Comparison of ENCODE assay signal across 8 mouse cellular contexts in the genomic region with DNA sequence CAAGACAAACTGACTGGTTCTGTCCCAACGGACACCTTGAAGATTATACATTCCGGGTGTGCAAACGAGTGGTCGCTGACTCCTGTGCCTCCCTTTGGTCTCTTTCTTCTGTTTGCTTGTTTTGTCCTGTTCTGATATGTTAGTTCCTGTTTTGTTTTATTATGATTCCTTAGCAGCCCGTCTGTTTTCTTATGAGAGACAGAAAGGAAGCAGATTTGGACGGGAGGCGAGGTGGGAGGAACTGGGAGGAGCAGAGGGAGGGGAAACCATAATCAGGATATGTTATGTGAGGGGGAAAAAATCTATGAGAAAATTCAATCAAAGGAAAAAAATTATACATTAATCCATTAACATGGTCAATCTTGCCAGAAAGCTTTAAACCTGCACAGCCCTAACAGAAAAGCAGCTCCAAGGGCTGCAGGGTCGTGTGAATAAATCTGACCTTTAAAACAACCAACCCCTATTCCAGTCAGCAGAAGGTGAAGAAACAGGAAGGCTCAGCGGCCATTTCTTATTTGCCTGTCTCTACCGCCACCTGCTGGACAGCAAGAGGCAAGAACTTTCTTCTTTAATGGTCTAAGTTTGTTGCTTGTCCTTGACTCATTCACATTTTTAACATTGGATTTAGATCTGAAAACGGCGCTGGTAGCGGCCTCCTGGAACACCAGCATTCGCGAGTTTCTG. TPM values are rescaled to one million over a fixed set of nuclear protein-coding genes. Genes with fewer than 3 reads are reported as not detected.
DNase-seq lines count a peak whose midpoint lies in the region; ATAC-seq and TF ChIP-seq lines count a peak whose summit lies in the region.

No protein-coding gene starts in this region.

- peak; percentile 77; the same call in 1 of the 2 replicates for TF ChIP-seq CTCF in small intestine, adult 2 months (IDR thresholded peaks at IDR 0.05; ENCODE audit: extremely low read depth, insufficient read length, insufficient replicate concordance, low read depth, low read length)

- ATAC-seq in intestine, embryonic 14.5 days (replicated peaks; ENCODE audit: low FRiP score, low TSS enrichment, low read depth) = peak; percentile 37; the same call in 1 of the 2 replicates
- peak; percentile 79 for ATAC-seq in midbrain, embryonic 13.5 days

- H3K36me3 ChIP-seq in intestine, embryonic 14.5 days (ENCODE audit: control insufficient read depth, insufficient read depth, low read length) = peaks cover 11% of the 10 kb centered on the region
- H3K36me3 ChIP-seq in limb, embryonic 10.5 days = peaks cover 66% of the 10 kb centered on the region
- peaks cover 8% of the 10 kb centered on the region for H3K36me3 ChIP-seq in midbrain, embryonic 13.5 days
- H3K36me3 ChIP-seq in small intestine, adult 2 months (ENCODE audit: control insufficient read depth, insufficient read depth, low read length) = peaks cover 17% of the 10 kb centered on the region

- intact Hi-C loops in gastrocnemius, postnatal 36 days (cut with DNase I) = loop anchor here (1.0 to 5.0 kb wide), 2 partner anchors 104 to 179 kb away; no protein-coding TSS in a partner anchor

- no peak for TF ChIP-seq POLR2A in small intestine, adult 2 months (IDR thresholded peaks at IDR 0.05; ENCODE audit: low read depth, low read length)

- no peak overlapping the region for H3K4me3 ChIP-seq in intestine, embryonic 14.5 days (ENCODE audit: low read depth, low read length)
- H3K4me3 ChIP-seq in limb, embryonic 10.5 days = no peak overlapping the region
- no peak overlapping the region for H3K4me3 ChIP-seq in midbrain, embryonic 13.5 days (replicated peaks)
- H3K4me3 ChIP-seq in small intestine, adult 2 months (ENCODE audit: low read depth, low read length) = no peak overlapping the region

- WGBS in intestine, embryonic 14.5 days = 30% methylated on average over 15 of the region's 15 CpGs
- whole genome bisulfite sequencing in limb, embryonic 10.5 days = 38% methylated on average over 15 of the region's 15 CpGs
- WGBS in midbrain, embryonic 13.5 days = 28% methylated on average over 15 of the region's 15 CpGs
- WGBS in small intestine, adult 2 months = 18% methylated on average over 15 of the region's 15 CpGs

- H3K9me3 ChIP-seq in intestine, embryonic 14.5 days (ENCODE audit: control insufficient read depth, low read length) = no peaks in the 10 kb centered on the region
- no peaks in the 10 kb centered on the region for H3K9me3 ChIP-seq in limb, embryonic 10.5 days (replicated peaks)
- H3K9me3 ChIP-seq in midbrain, embryonic 13.5 days = no peaks in the 10 kb centered on the region

- no peaks in the 10 kb centered on the region for H3K27me3 ChIP-seq in intestine, embryonic 14.5 days (replicated peaks; ENCODE audit: control insufficient read depth, insufficient read depth, low read length)
- no peaks in the 10 kb centered on the region for H3K27me3 ChIP-seq in limb, embryonic 10.5 days (ENCODE audit: low read depth, poor library complexity, severe bottlenecking)
- H3K27me3 ChIP-seq in midbrain, embryonic 13.5 days = no peaks in the 10 kb centered on the region
- H3K27me3 ChIP-seq in small intestine, adult 2 months (ENCODE audit: control insufficient read depth, insufficient read depth, low read length) = no peaks in the 10 kb centered on the region

- H3K4me2 ChIP-seq in intestine, embryonic 14.5 days (ENCODE audit: low read length) = peak overlapping the region; percentile 32
- H3K4me2 ChIP-seq in midbrain, embryonic 13.5 days (replicated peaks) = no peak overlapping the region

- no peak overlapping the region for H3K9ac ChIP-seq in intestine, embryonic 14.5 days (ENCODE audit: low read length)
- H3K9ac ChIP-seq in midbrain, embryonic 13.5 days (replicated peaks) = no peak overlapping the region

- peaks cover 4% of the 10 kb centered on the region; the same call in 1 of the 2 replicates for H3K4me1 ChIP-seq in intestine, embryonic 14.5 days (replicated peaks; ENCODE audit: control insufficient read depth, insufficient read depth, low read length)
- H3K4me1 ChIP-seq in limb, embryonic 10.5 days = peaks cover 12% of the 10 kb centered on the region
- no peaks in the 10 kb centered on the region for H3K4me1 ChIP-seq in midbrain, embryonic 13.5 days (replicated peaks)
- no peaks in the 10 kb centered on the region for H3K4me1 ChIP-seq in small intestine, adult 2 months (ENCODE audit: control insufficient read depth, insufficient read depth, insufficient read length, low read length)

- DNase-seq in urinary bladder, adult 18-20 months (ENCODE audit: low spot score in 2 of 2) = peak; percentile 70 to 76
- DNase-seq in urinary bladder, postnatal 10 days (ENCODE audit: low spot score) = no peak
- peak; percentile 84 for DNase-seq in embryo, embryonic 10 days (ENCODE audit: low spot score)
- DNase-seq in gastrocnemius, postnatal 36 days = peak; percentile 65 to 75
- peak; percentile 86 for DNase-seq in intestine, embryonic 14.5 days (ENCODE audit: low spot score)
- DNase-seq in limb, embryonic 10.5 days (ENCODE audit: low spot score) = peak; percentile 85

- no peak overlapping the region for H3K27ac ChIP-seq in intestine, embryonic 14.5 days (ENCODE audit: low read depth)
- H3K27ac ChIP-seq in limb, embryonic 10.5 days = no peak overlapping the region; the same call in 1 of the 2 replicates
- H3K27ac ChIP-seq in midbrain, embryonic 13.5 days = no peak overlapping the region
- no peak overlapping the region for H3K27ac ChIP-seq in small intestine, adult 2 months (ENCODE audit: insufficient read depth, low read depth, low read length)

RNA-seq across cellular contexts. Expression of gene Hmgb2, which starts 19.1 kb away (rescaled TPM):
- total RNA-seq in gastrocnemius, postnatal 36 days (2021) = 1 to 10 TPM; 5.0 to 7.4 TPM
- polyA plus RNA-seq in intestine, embryonic 14.5 days (2014; fragmentation: Nextera tagmentation; extraction: Ambion mirVana) = 340 and 378 TPM in 2 replicates
- polyA plus RNA-seq in limb, embryonic 10.5 days (2016; fragmentation: Nextera tagmentation; extraction: Ambion mirVana) = 497 and 548 TPM in 2 replicates
- 210 and 259 TPM in 2 replicates for polyA plus RNA-seq in midbrain, embryonic 13.5 days (2015; fragmentation: Nextera tagmentation; extraction: Ambion mirVana)
- 3.7 and 7.9 TPM in 2 replicates for polyA plus RNA-seq in small intestine, adult 2 months (2012; rRNA removed)

RNA-seq across cellular contexts. Expression of gene Sap30, which starts 43.1 kb away (rescaled TPM):
- 10 to 100 TPM; 11.7 to 14.2 TPM for total RNA-seq in gastrocnemius, postnatal 36 days (2021)
- 36.6 and 39.7 TPM in 2 replicates for polyA plus RNA-seq in intestine, embryonic 14.5 days (2014; fragmentation: Nextera tagmentation; extraction: Ambion mirVana)
- 76.5 and 82.9 TPM in 2 replicates for polyA plus RNA-seq in limb, embryonic 10.5 days (2016; fragmentation: Nextera tagmentation; extraction: Ambion mirVana)
- polyA plus RNA-seq in midbrain, embryonic 13.5 days (2015; fragmentation: Nextera tagmentation; extraction: Ambion mirVana) = 61.5 and 76.2 TPM in 2 replicates
- polyA plus RNA-seq in small intestine, adult 2 months (2012; rRNA removed) = 12.2 and 17.9 TPM in 2 replicates

Comparison
In these comparisons a context has a peak if more than half of its experiments do, and no peak if none do; other contexts are left out.
1. RNA of gene Hmgb2, which starts 19.1 kb away (polyA plus RNA-seq): 497 to 548 TPM in limb, embryonic 10.5 days, 340 to 378 TPM in intestine, embryonic 14.5 days and 210 to 259 TPM in midbrain, embryonic 13.5 days; 3.7 to 7.9 TPM in small intestine, adult 2 months; every median in the first group is over 10 times any median in the second.